8 mouse cellular contexts compared by ENCODE assay signal in the genomic region with DNA sequence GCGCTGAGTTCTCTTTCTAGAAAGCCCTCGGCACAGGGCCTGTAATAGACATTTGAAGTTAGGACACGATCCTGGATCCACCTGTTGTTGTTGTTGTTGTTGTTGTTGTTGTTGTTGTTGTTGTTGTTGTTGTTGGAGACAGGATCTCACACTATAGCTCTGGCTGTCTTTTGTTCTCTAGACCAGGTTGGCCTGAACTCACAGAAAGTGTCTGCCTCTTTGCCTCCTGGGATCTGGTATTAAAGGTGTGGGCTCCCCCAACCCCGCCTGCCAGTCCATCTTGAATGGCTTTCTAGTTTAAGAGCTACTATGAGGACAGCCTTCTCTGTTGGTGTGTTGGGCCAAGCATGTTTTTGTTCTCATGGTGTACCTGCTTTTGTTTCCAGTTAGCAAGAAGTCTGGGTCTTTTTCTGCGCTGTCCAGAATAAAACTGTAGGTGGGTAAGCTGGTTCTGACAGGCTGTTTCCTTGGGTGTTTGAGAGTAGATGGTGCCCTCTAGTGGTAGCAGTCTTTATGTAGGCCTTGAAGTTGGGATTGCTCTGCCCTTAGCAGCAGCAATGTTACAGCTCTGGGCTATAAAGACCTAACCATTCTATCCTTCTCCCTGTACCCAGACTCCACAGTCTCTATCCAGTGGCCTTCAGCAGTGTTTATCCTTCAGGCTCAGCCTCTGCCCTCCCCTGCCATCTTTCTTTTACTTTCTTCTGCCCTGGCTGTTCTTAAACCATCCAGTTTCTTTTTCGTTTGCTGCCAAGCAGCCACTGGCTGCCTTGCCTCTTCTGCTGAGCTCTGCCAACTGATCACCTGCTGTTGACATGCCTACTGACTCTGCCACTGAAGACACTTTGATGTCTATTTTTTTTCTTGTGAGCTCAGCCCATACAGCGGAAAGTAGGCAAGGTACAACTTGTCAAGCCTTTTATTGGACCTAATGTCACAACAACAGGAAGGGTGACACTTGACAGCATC.
DNase-seq lines count a peak whose midpoint lies in the region; ATAC-seq and TF ChIP-seq lines count a peak whose summit lies in the region.
"Had no signal": no experiment of that assay in that cellular context is flagged by ENCODE, and none has a peak within 500 bp of the region (broad histone marks: within the 10 kb centered on the region; RNA-seq: fewer than 3 reads in every experiment).

No protein-coding gene starts in this region.

- peaks cover 76 to 99% of the 10 kb centered on the region in 2 experiments for H3K36me3 ChIP-seq in CH12.LX (replicated peaks in 1 of 2; ENCODE audit: control insufficient read depth in 1 of 2, insufficient read depth in 1 of 2, low read length in 1 of 2)
- H3K36me3 ChIP-seq in lung, embryonic 14.5 days (ENCODE audit: insufficient read depth) = peaks cover 70% of the 10 kb centered on the region

- no peaks in the 10 kb centered on the region for H3K4me1 ChIP-seq in CH12.LX (ENCODE audit: control insufficient read depth in 1 of 2, insufficient read depth in 2 of 2)
- H3K4me1 ChIP-seq in lung, embryonic 14.5 days (ENCODE audit: insufficient read depth) = no peaks in the 10 kb centered on the region
- H3K4me1 ChIP-seq: liver, embryonic 15.5 days had no signal

- peak; percentile 58; the same call in 1 of the 2 replicates for ATAC-seq in lung, embryonic 14.5 days (ENCODE audit: insufficient read depth)

- no peaks in the 10 kb centered on the region for H3K9me3 ChIP-seq in CH12.LX (replicated peaks; ENCODE audit: low read length)
- no peaks in the 10 kb centered on the region for H3K9me3 ChIP-seq in lung, embryonic 14.5 days (ENCODE audit: low read depth, low read length)
- H3K9me3 ChIP-seq: liver, embryonic 15.5 days had no signal

- no peak overlapping the region for H3K27ac ChIP-seq in CH12.LX (ENCODE audit: insufficient read depth, low read depth)
- H3K27ac ChIP-seq in lung, embryonic 14.5 days (ENCODE audit: low read depth) = no peak overlapping the region
- H3K27ac ChIP-seq: liver, embryonic 15.5 days had no signal

- no peak for TF ChIP-seq EP300 in CH12.LX (IDR thresholded peaks at IDR 0.05; ENCODE audit: low read length)

- no peak overlapping the region for H3K9ac ChIP-seq in CH12.LX (ENCODE audit: insufficient read depth, low read depth)
- H3K9ac ChIP-seq in lung, embryonic 14.5 days = no peak overlapping the region
- H3K9ac ChIP-seq: liver, embryonic 15.5 days had no signal

- DNase-seq in CH12.LX (ENCODE audit: extremely low read depth) (peak; percentile 67), NIH3T3 (ENCODE audit: low read depth) (peak; percentile 87)
- peak; percentile 82 for DNase-seq in cerebellum, adult 9-11 months
- DNase-seq in heart, adult 9 months (ENCODE audit: low spot score in 2 of 2) = peak; percentile 55 to 77
- DNase-seq in kidney, postnatal 36 days = peak; percentile 71 to 88
- DNase-seq in lung, embryonic 14.5 days = peak; percentile 89
- peak; percentile 76 to 80 for DNase-seq in right cerebral cortex, adult 2 months (ENCODE audit: low spot score in 2 of 2)

- peak; percentile 62 for TF ChIP-seq RAD21 in CH12.LX (IDR thresholded peaks at IDR 0.05; ENCODE audit: low read depth, low read length)

- no peak overlapping the region for H3K4me2 ChIP-seq in CH12.LX (ENCODE audit: insufficient read depth, low read depth, poor library complexity, severe bottlenecking)
- H3K4me2 ChIP-seq in lung, embryonic 14.5 days = no peak overlapping the region
- H3K4me2 ChIP-seq: liver, embryonic 15.5 days had no signal

- H3K27me3 ChIP-seq in CH12.LX (replicated peaks) = no peaks in the 10 kb centered on the region
- no peaks in the 10 kb centered on the region for H3K27me3 ChIP-seq in lung, embryonic 14.5 days (ENCODE audit: insufficient read depth, low read length)
- H3K27me3 ChIP-seq: liver, embryonic 15.5 days had no signal

- TF ChIP-seq CTCF in CH12.LX (conservative IDR thresholded peaks at IDR 0.05 in 1 of 2, IDR thresholded peaks at IDR 0.05 in 1 of 2; ENCODE audit: low read depth in 2 of 2, low read length in 2 of 2) = peak; percentile 74 to 76
- TF ChIP-seq CTCF in lung, embryonic 14.5 days (IDR thresholded peaks at IDR 0.05; ENCODE audit: low read depth) = peak; percentile 83

- H3K79me2 ChIP-seq in CH12.LX (replicated peaks; ENCODE audit: control insufficient read depth, extremely low read depth, insufficient read depth, poor library complexity, severe bottlenecking) = no peaks in the 10 kb centered on the region

- WGBS in lung, embryonic 14.5 days = 81% methylated on average over 7 of the region's 7 CpGs

- H3K4me3 ChIP-seq in CH12.LX (replicated peaks in 1 of 3; ENCODE audit: low read depth in 2 of 3, low read length in 2 of 3, poor library complexity in 1 of 3) = no peak overlapping the region
- no peak overlapping the region for H3K4me3 ChIP-seq in lung, embryonic 14.5 days (ENCODE audit: low read depth, low read length)
- H3K4me3 ChIP-seq: liver, embryonic 15.5 days had no signal

- dilution Hi-C loops in CH12.LX (cut with MboI; ENCODE audit: extremely low pct_ligation_motif_present, extremely low pct_unique_long_range_greater_than_20kb, low sequenced_read_pairs) = no loop called here

- no peak for TF ChIP-seq POLR2A in CH12.LX (IDR thresholded peaks at IDR 0.05; ENCODE audit: low read depth, low read length)

- in situ Hi-C loops in CH12.LX (cut with MboI; ENCODE audit: low pct_ligation_motif_present, low pct_unique_long_range_greater_than_20kb, low sequenced_read_pairs) = loop anchor here (10.0 kb wide), 1 partner anchor 143 kb away; no protein-coding TSS in a partner anchor

TF ChIP-seq in CH12.LX, 34 proteins besides CTCF, POLR2A, EP300 and RAD21:
- TF ChIP-seq TBP (conservative IDR thresholded peaks at IDR 0.05; ENCODE audit: low read depth, low read length) = no peak
- peak; percentile 54 for TF ChIP-seq SMC3 (IDR thresholded peaks at IDR 0.05; ENCODE audit: low read depth, low read length)
- TF ChIP-seq ZC3H11A (IDR thresholded peaks at IDR 0.05; ENCODE audit: low read depth, low read length) = no peak
- TF ChIP-seq TCF12 (IDR thresholded peaks at IDR 0.05; ENCODE audit: low read depth, low read length) = no peak
- no peak for TF ChIP-seq KAT2A (IDR thresholded peaks at IDR 0.05; ENCODE audit: insufficient replicate concordance, low read length)
- TF ChIP-seq MEF2A (IDR thresholded peaks at IDR 0.05; ENCODE audit: borderline replicate concordance, low read depth, low read length) = no peak
